Mouse (Mus musculus) hindbrain, embryonic 14.5 days (tissue): Measurements from ENCODE around the gene Arrb1. TPM values are rescaled to one million over a fixed set of nuclear protein-coding genes. Genes with fewer than 3 reads are reported as not detected.

Experiments used
- ATAC-seq: fragments of 200-750 bp; cut with Nextera tagmentation; 2 replicates; pipeline ENCODE4 v1.8.0; 2017; ENCODE audit warnings: moderate number of reproducible peaks, mild to moderate bottlenecking, moderate TSS enrichment, moderate library complexity; ENCODE audit not compliant: low FRiP score
- DNase-seq: peaks from one replicate; pipeline ENCODE4 v3.0.0-alpha.2; 2015; ENCODE audit warnings: low spot score
- H3K27ac ChIP-seq: fragments of 300-500 bp; sonication (generic); 2 replicates; pipeline ENCODE4 v1.5.1; 2014; ENCODE audit warnings: mild to moderate bottlenecking, moderate library complexity
- H3K27me3 ChIP-seq: fragments of 300-500 bp; sonication (generic); 2 replicates; pipeline ENCODE4 v1.6.1; 2014; ENCODE audit warnings: mild to moderate bottlenecking, low read length, mixed read lengths; ENCODE audit not compliant: control insufficient read depth, insufficient read depth
- H3K36me3 ChIP-seq: fragments of 300-500 bp; sonication (generic); replicated peaks from 2 replicates; pipeline ENCODE4 v1.6.1; 2014; ENCODE audit not compliant: control insufficient read depth, insufficient read depth
- H3K4me1 ChIP-seq: fragments of 300-500 bp; sonication (generic); replicated peaks from 2 replicates; pipeline ENCODE4 v1.6.1; 2014; ENCODE audit warnings: antibody characterized with exemption, low read length, mixed read lengths; ENCODE audit not compliant: control insufficient read depth, insufficient read depth
- H3K4me2 ChIP-seq: fragments of 300-500 bp; sonication (generic); replicated peaks from 2 replicates; pipeline ENCODE4 v1.6.1; 2014; ENCODE audit warnings: mild to moderate bottlenecking, moderate library complexity
- H3K4me3 ChIP-seq: fragments of 300-500 bp; sonication (generic); replicated peaks from 2 replicates; pipeline ENCODE4 v1.5.1; 2014; ENCODE audit warnings: mild to moderate bottlenecking, low read length
- H3K9ac ChIP-seq: fragments of 300-500 bp; sonication (generic); 2 replicates; pipeline ENCODE4 v1.6.1; 2014
- H3K9me3 ChIP-seq: fragments of 300-500 bp; sonication (generic); 2 replicates; pipeline ENCODE4 v1.6.1; 2016; ENCODE audit warnings: low read length; ENCODE audit not compliant: control insufficient read depth
- WGBS: fragments of 180-500 bp; shearing (Covaris S2); extraction: QIAGEN DNeasy Blood & Tissue Kit; methylation state at CpG from one replicate; pipeline ENCODE4 v1.1.7; 2014; 5-methylcytosine and 5-hydroxymethylcytosine counted together
- polyA plus RNA-seq: library from polyadenylated mRNA; unstranded; fragments of >200 nt; fragmentation: Nextera tagmentation; extraction: Ambion mirVana; gene quantifications from 2 replicates; pipeline ENCODE4 v1.2.1, GENCODE M21; 2014

Gene Arrb1
- polyA plus RNA-seq, 1 experiment from 2014 or later, result 10.1 TPM

DNA sequence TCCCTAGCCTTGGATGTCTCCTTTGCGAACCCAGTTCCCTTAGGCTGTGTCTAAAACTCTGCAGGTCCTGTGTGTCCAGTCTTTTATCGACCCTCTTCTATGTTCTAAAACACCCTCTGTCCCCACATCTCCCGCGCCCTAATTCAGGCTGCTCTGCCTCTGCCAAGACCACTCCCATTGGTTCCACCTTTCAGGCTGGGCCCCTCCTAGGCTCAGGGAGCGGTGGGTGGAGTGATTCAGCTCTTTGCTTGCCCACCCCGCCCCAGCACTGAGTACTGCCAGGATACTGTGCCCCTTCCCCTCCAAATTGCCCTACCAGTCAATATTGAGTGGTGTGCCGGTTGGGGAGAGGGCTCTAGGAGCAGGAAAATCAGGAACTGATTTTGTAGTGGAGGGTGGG is 92.1 kb downstream of the Arrb1 start:
- whole genome bisulfite sequencing, result 9% methylated on average over 7 of the region's 7 CpGs
- Histone ChIP-seq H3K9ac (no peak overlapping the region), H3K27me3 (peaks cover 28% of the 10 kb centered on the region), H3K4me1 (peaks cover 15% of the 10 kb centered on the region), H3K36me3 (no peaks in the 10 kb centered on the region), H3K4me2 (peak overlapping the region; percentile 83), H3K4me3 (peak overlapping the region; percentile 49; the same call in 1 of the 2 replicates), H3K9me3 (no peaks in the 10 kb centered on the region), H3K27ac (no peak overlapping the region)
- DNase-seq (no peak), ATAC-seq (no peak)

DNA sequence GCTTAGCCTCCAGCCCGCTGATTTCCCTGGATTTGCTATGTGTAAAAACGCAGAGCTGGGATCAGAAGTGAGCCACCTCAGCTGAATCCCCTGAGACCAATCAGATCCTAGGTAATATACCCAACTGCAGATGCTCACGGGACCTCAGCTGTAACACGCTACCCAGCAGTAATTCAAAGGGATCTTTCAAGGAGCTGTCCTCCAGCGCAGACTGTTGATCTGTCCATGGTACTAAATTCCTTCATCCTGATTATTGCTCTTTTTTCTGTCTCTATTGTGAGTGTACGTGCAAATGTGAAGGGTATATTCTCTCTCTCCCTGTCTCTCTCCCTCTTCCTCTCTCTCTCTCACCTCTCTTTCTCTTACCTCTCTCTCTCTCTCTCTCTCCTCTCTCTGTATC is 97.0 kb downstream of the Arrb1 start:
- H3K4me1 ChIP-seq, result 0 out of 2 replicates have a peak, but pooled peaks cover 1% of the 10 kb centered on the region
- no peak overlapping the region for H3K4me2 ChIP-seq
- no peaks in the 10 kb centered on the region for H3K9me3 ChIP-seq
- 22% methylated on average over 6 of the region's 6 CpGs for WGBS
- DNase-seq (no peak), ATAC-seq (no peak)
- no peaks in the 10 kb centered on the region for H3K36me3 ChIP-seq
- peaks cover 14% of the 10 kb centered on the region for H3K27me3 ChIP-seq
- no peak overlapping the region for H3K4me3 ChIP-seq
- no peak overlapping the region for H3K27ac ChIP-seq
- no peak overlapping the region for H3K9ac ChIP-seq

GRCm38 (mm10) chr7:99633966-99634665 is 98.8 kb downstream of the Arrb1 start:
- no peak for ATAC-seq
- WGBS, result 85% methylated on average over 8 of the region's 8 CpGs
- H3K27me3 ChIP-seq, result no peaks in the 10 kb centered on the region

GRCm38 (mm10) chr7:99641245-99641644 is 106.0 kb downstream of the Arrb1 start:
- no peak for ATAC-seq
- H3K36me3 ChIP-seq, result no peaks in the 10 kb centered on the region
- WGBS, result 38% methylated on average over 4 of the region's 4 CpGs
- H3K27me3 ChIP-seq, result no peaks in the 10 kb centered on the region
- H3K4me3 ChIP-seq, result no peak overlapping the region
- no peak overlapping the region for H3K9ac ChIP-seq
- no peak overlapping the region for H3K4me2 ChIP-seq
- no peaks in the 10 kb centered on the region for H3K4me1 ChIP-seq
- H3K9me3 ChIP-seq, result no peaks in the 10 kb centered on the region
- no peak for DNase-seq
- H3K27ac ChIP-seq, result no peak overlapping the region

More at GRCm38 (mm10) chr7:99633966-99634665, 98.8 kb downstream of the Arrb1 start:
- Histone ChIP-seq H3K36me3 (no peaks in the 10 kb centered on the region), H3K4me1 (no peaks in the 10 kb centered on the region), H3K9ac (no peak overlapping the region), H3K27ac (no peak overlapping the region), H3K4me3 (no peak overlapping the region), H3K9me3 (no peaks in the 10 kb centered on the region), H3K4me2 (no peak overlapping the region)
- DNase-seq, result no peak

- no peak overlapping the region for H3K4me2 ChIP-seq
- H3K27ac ChIP-seq, result no peak overlapping the region
- H3K4me1 ChIP-seq, result no peaks in the 10 kb centered on the region
- H3K9ac ChIP-seq, result no peak overlapping the region
- no peak for DNase-seq
- H3K9me3 ChIP-seq, result no peaks in the 10 kb centered on the region
- no peaks in the 10 kb centered on the region for H3K27me3 ChIP-seq
- no peaks in the 10 kb centered on the region for H3K36me3 ChIP-seq
- no peak for ATAC-seq
- 69% methylated on average over 3 of the region's 3 CpGs for WGBS
- no peak overlapping the region for H3K4me3 ChIP-seq
Observed at GRCm38 (mm10) chr7:99642078-99642477, 106.8 kb downstream of the Arrb1 start.

GRCm38 (mm10) chr7:99644701-99645100 is 109.4 kb downstream of the Arrb1 start:
- Histone ChIP-seq H3K4me3 (no peak overlapping the region), H3K27ac (no peak overlapping the region), H3K27me3 (no peaks in the 10 kb centered on the region), H3K9me3 (no peaks in the 10 kb centered on the region), H3K4me1 (no peaks in the 10 kb centered on the region), H3K9ac (no peak overlapping the region), H3K4me2 (no peak overlapping the region), H3K36me3 (no peaks in the 10 kb centered on the region)
- WGBS, result 88% methylated on average over 7 of the region's 7 CpGs
- ATAC-seq, result no peak
- DNase-seq, result no peak

- WGBS, result 8% methylated on average over 6 of the region's 6 CpGs
- no peak overlapping the region for H3K4me3 ChIP-seq
- H3K4me1 ChIP-seq, result 0 out of 2 replicates have a peak, but pooled peaks cover 7% of the 10 kb centered on the region
- no peak overlapping the region for H3K9ac ChIP-seq
- H3K36me3 ChIP-seq, result no peaks in the 10 kb centered on the region
- H3K4me2 ChIP-seq, result no peak overlapping the region
- H3K27me3 ChIP-seq, result no peaks in the 10 kb centered on the region
- H3K9me3 ChIP-seq, result no peaks in the 10 kb centered on the region
- ATAC-seq (no peak), DNase-seq (no peak)
- no peak overlapping the region for H3K27ac ChIP-seq
Observed at GRCm38 (mm10) chr7:99648623-99649022, 113.4 kb downstream of the Arrb1 start.

DNA sequence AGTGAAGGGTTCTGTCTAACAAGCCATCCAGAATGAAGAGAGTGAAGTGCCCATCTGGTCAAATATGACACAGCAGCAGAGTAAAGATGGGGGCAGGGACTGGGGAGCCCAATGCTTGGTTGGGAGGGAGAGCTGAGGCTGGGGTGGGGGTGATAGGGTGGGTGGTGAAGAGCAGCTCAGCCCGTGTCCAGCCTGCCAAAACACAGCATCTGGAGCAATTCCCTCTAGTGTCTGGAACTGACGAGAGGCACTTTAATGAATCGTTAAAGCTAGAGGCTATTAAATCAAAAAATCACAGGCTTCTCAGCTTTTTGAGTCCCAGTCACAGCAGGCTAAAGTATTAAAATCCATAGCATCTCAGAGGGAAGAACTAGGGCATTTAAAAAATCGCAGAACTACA is 114.3 kb downstream of the Arrb1 start:
- WGBS, result 45% methylated on average over 4 of the region's 4 CpGs
- Histone ChIP-seq H3K27ac (no peak overlapping the region), H3K9me3 (no peaks in the 10 kb centered on the region), H3K9ac (no peak overlapping the region), H3K4me3 (no peak overlapping the region), H3K27me3 (no peaks in the 10 kb centered on the region), H3K4me1 (0 out of 2 replicates have a peak, but pooled peaks cover 7% of the 10 kb centered on the region), H3K36me3 (no peaks in the 10 kb centered on the region), H3K4me2 (no peak overlapping the region)
- ATAC-seq, result no peak
- DNase-seq, result no peak

- no peak for ATAC-seq
- WGBS, result 85% methylated on average over 11 of the region's 11 CpGs
- no peak overlapping the region for H3K9ac ChIP-seq
- no peaks in the 10 kb centered on the region for H3K27me3 ChIP-seq
- 0 out of 2 replicates have a peak, but pooled peaks cover 7% of the 10 kb centered on the region for H3K4me1 ChIP-seq
- H3K9me3 ChIP-seq, result no peaks in the 10 kb centered on the region
- H3K27ac ChIP-seq, result no peak overlapping the region
- no peak overlapping the region for H3K4me2 ChIP-seq
- DNase-seq, result no peak
- H3K4me3 ChIP-seq, result no peak overlapping the region
- H3K36me3 ChIP-seq, result no peaks in the 10 kb centered on the region
Observed at GRCm38 (mm10) chr7:99654244-99654643, 119.0 kb downstream of the Arrb1 start.
